Mouse (Mus musculus) MEL (cell line): ENCODE results near the gene 6330409D20Rik.

Source experiments
- CTCF ChIP-seq, 3 experiments: IDR thresholded peaks in 2 of 3; conservative IDR thresholded peaks in 1 of 3; 2 replicates each; pipeline ENCODE4 v1.5.1; 2011 to 2012; ENCODE audit warnings: low read length in 3 of 3, low read depth in 2 of 3, mild to moderate bottlenecking in 2 of 3, improper control_type of control experiment in 1 of 3, inconsistent platforms in 1 of 3, mixed read lengths in 1 of 3, moderate library complexity in 1 of 3; ENCODE audit not compliant: control insufficient read depth in 1 of 3, insufficient read depth in 1 of 3, poor library complexity in 1 of 3, severe bottlenecking in 1 of 3
- ELF1 ChIP-seq: IDR thresholded peaks from 2 replicates; pipeline ENCODE4 v1.6.1; 2014; ENCODE audit warnings: low read depth, mild to moderate bottlenecking, inconsistent platforms, low read length, improper control_type of control experiment, moderate library complexity
- EP300 ChIP-seq, 2 experiments: IDR thresholded peaks; 2 replicates each; pipeline ENCODE4 v1.6.1; 2011; ENCODE audit warnings: improper control_type of control experiment in 2 of 2, low read length in 2 of 2, low read depth in 1 of 2, mild to moderate bottlenecking in 1 of 2
- JUND ChIP-seq: IDR thresholded peaks from 2 replicates; pipeline ENCODE4 v1.6.1; 2011; ENCODE audit warnings: low read depth, mild to moderate bottlenecking, improper control_type of control experiment, low read length
- MAZ ChIP-seq: IDR thresholded peaks from 2 replicates; pipeline ENCODE4 v1.6.1; 2012; ENCODE audit warnings: low read depth, mild to moderate bottlenecking, inconsistent platforms, low read length, improper control_type of control experiment
- POLR2A ChIP-seq, 2 experiments: IDR thresholded peaks; 2 replicates each; pipeline ENCODE4 v1.6.1; 2011 to 2012; ENCODE audit warnings: low read length in 2 of 2, mild to moderate bottlenecking in 2 of 2, control low read depth in 1 of 2, improper control_type of control experiment in 1 of 2, low read depth in 1 of 2, moderate library complexity in 1 of 2; ENCODE audit not compliant: control insufficient read depth in 1 of 2, insufficient read depth in 1 of 2, poor library complexity in 1 of 2
- POLR2AphosphoS2 ChIP-seq: IDR thresholded peaks from 2 replicates; pipeline ENCODE4 v1.6.1; 2011; ENCODE audit warnings: low read length, improper control_type of control experiment
- TCF12 ChIP-seq: IDR thresholded peaks from 2 replicates; pipeline ENCODE4 v1.6.1; 2014; ENCODE audit warnings: low read depth, mild to moderate bottlenecking, inconsistent platforms, low read length, improper control_type of control experiment, moderate library complexity
- ZC3H11A ChIP-seq: IDR thresholded peaks from 2 replicates; pipeline ENCODE4 v1.6.1; 2012; ENCODE audit warnings: low read depth, mild to moderate bottlenecking, inconsistent platforms, low read length, improper control_type of control experiment

- no peak for TF ChIP-seq JUND
- no peak for TF ChIP-seq POLR2A (IDR thresholded peaks at IDR 0.05; ENCODE audit: control insufficient read depth in 1 of 2, insufficient read depth in 1 of 2, low read depth in 1 of 2, low read length in 2 of 2, poor library complexity in 1 of 2)
- no peak for TF ChIP-seq ZC3H11A
- peak; percentile 48 to 53; a peak in 2 of 4 replicates for TF ChIP-seq EP300 (IDR thresholded peaks at IDR 0.05; ENCODE audit: low read depth in 1 of 2, low read length in 2 of 2)
- TF ChIP-seq MAZ: no peak
- no peak for TF ChIP-seq TCF12
- no peak for TF ChIP-seq CTCF (IDR thresholded peaks at IDR 0.05 in 2 of 3, conservative IDR thresholded peaks at IDR 0.05 in 1 of 3; ENCODE audit: control insufficient read depth in 1 of 3, insufficient read depth in 1 of 3, low read depth in 2 of 3, low read length in 3 of 3, poor library complexity in 1 of 3, severe bottlenecking in 1 of 3)
- TF ChIP-seq ELF1: 0 out of 2 replicates have a peak, but pooled peaks have one; percentile 11
- TF ChIP-seq POLR2AphosphoS2: no peak
Observed at GRCm38 (mm10) chr2:32710425-32710824, 30.4 kb downstream of the 6330409D20Rik start.
